Mouse (Mus musculus): ENCODE results near the gene Kcnn1.

GRCm38 (mm10) chr8:70807304-70807703, 55.8 kb downstream of the Kcnn1 start:
- TF ChIP-seq CTCF (IDR thresholded peaks at IDR 0.05; ENCODE audit: extremely low read depth, insufficient read depth, insufficient read length, insufficient replicate concordance) = no peak
- no peak for TF ChIP-seq POLR2A (IDR thresholded peaks at IDR 0.05; ENCODE audit: low read depth, low read length)
